Mouse (Mus musculus): Measurements from ENCODE around the gene Map3k5.

The Map3k5 gene

GRCm38 (mm10) chr10:20092371-20092770, 158.1 kb downstream of the Map3k5 start:
- DNase-seq (ENCODE audit: extremely low spot score, low read depth, low spot score) = no peak

GRCm38 (mm10) chr10:20101456-20101855, 167.2 kb downstream of the Map3k5 start:
- DNase-seq (ENCODE audit: extremely low spot score, low read depth, low spot score) = no peak

DNA sequence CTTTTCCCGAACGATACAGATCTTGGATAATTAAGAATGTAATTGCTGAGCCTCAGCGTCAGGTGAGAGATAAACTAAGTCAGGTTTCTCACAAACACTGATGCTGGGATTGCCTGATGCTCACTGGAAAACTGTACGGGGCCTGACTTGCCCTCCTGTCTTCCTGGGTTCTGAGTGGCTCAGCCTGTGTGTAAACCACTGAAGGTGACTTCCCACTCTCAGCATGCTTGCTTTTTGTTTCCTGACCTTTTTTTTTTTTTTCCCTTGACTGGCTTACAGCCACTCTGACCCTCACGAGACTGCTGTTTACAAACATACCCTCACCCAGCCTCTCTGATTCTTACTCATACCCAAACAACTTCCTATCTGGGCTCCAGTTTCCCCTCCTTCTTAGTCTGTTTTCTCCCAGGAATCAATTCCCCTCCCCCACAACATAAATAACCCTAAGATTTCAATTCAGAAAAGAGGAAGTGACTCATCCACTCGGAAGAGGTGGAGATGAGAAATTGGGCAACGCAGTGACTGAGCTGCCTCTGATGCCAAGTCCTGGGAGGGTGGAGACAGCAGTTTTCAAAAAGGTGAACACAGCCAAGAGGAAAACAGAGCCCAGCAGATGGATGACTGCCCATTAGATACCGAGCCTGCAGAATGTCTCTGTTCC, 170.1 kb downstream of the Map3k5 start:
- DNase-seq (ENCODE audit: extremely low spot score, low read depth, low spot score) = no peak

- DNase-seq (ENCODE audit: extremely low spot score, low read depth, low spot score) = no peak
Measured at GRCm38 (mm10) chr10:20105575-20105974, 171.3 kb downstream of the Map3k5 start.

DNA sequence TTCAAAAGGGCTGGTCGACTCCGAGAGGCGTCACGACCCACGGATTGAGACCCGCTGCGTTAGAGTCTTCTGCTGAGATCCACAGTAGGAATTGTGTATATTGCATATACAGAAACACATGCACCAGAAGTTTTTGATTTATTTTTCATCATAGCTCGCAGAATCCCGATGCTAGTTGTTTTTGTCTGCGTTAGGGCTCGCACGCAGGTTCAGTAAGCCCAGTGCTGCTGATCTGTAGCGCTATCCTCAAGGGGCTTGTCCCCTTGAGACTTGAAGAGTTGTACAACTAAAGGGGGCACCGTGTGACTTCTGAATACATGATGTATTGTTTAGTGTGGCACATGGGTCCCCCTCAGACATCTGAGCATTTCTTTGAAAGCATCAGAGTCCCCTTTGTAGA, 172.8 kb downstream of the Map3k5 start:
- no peak for DNase-seq (ENCODE audit: extremely low spot score, low read depth, low spot score)

- no peak for DNase-seq (ENCODE audit: extremely low spot score, low read depth, low spot score)
Measured at GRCm38 (mm10) chr10:20111508-20111907, 177.2 kb downstream of the Map3k5 start.

GRCm38 (mm10) chr10:20112026-20112973, 178.0 kb downstream of the Map3k5 start:
- DNase-seq (ENCODE audit: extremely low spot score, low read depth, low spot score) = no peak

GRCm38 (mm10) chr10:20119504-20120425, 185.5 kb downstream of the Map3k5 start:
- no peak for DNase-seq (ENCODE audit: extremely low spot score, low read depth, low spot score)

DNA sequence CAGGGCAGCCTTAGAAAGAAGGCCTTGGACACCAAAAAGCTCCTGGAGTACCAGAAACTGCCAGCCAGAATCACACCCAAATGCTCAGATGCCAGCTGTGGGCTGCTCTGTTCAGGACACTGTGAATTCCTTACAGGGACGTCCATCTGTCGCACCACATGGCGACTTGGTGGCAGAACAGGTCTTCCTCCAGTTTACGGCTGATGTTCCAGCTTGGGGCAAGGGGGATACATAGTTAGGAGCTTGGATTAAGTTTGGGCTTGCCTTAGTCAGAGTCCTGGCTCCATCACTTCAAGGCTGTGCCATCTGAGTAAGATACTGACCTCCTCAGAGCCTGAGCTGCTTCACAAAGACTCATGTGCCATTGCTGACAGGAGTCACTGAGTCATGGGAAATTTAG, 187.7 kb downstream of the Map3k5 start:
- DNase-seq (ENCODE audit: extremely low spot score, low read depth, low spot score) = no peak

DNA sequence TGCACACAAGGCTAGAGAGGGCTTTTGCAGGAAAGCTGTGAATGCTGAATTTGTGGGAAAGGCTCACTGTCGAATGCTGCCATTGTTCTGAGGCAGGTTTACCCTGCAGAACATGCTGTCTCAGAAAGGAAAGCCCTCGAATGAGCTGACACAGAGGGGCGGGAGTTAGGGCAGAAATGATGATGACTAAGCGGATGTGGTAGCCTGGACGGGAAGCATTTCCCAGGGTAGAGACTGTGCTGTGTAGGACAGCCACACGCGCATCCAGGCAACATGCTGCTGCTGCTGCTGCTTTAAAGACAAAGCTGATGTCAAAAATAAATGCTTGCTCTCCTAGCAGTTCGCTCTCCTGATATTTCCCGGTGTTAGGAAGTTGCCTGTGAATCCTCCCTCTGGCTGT, 189.1 kb downstream of the Map3k5 start:
- no peak for DNase-seq (ENCODE audit: extremely low spot score, low read depth, low spot score)

- DNase-seq (ENCODE audit: extremely low spot score, low read depth, low spot score) = no peak
Measured at GRCm38 (mm10) chr10:20124576-20124975, 190.3 kb downstream of the Map3k5 start.

- DNase-seq (ENCODE audit: extremely low spot score, low read depth, low spot score) = peak; percentile 60
Measured at GRCm38 (mm10) chr10:20125226-20125625, 191.0 kb downstream of the Map3k5 start.

DNA sequence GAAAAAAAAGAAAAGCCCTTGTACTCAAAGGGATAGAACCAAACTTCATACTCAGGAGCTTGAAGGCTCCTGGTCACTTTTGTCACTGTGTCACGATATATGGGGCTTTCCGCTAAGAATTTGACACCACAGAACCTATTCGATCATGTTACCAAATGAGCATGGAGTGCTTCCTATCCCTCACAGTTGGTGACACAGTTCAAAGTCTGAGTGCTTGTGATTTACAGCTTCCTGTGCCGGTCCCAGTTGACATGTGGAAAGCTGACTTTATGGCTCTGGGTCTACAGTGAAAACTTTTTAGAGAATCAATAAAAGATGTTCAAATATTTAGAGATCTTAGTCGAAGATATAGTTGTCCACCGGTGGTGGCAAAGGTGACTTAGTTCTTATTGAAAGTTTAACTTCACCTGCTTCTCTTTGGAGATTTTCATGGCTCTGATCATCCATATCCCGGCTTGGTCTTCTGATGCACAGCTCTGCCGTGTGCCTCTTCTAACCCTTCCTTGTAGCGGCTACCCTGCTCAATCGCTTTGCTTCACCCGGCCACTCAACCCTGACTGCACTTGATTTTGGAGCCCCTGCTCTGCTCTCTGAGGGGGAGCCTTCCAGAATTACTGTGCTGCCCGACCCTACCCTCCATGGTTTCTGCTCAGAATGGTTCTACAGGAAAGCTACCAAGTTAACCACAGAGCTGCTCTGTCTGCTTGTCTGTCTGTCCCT, 198.8 kb downstream of the Map3k5 start:
- DNase-seq (ENCODE audit: extremely low spot score, low read depth, low spot score) = no peak

DNA sequence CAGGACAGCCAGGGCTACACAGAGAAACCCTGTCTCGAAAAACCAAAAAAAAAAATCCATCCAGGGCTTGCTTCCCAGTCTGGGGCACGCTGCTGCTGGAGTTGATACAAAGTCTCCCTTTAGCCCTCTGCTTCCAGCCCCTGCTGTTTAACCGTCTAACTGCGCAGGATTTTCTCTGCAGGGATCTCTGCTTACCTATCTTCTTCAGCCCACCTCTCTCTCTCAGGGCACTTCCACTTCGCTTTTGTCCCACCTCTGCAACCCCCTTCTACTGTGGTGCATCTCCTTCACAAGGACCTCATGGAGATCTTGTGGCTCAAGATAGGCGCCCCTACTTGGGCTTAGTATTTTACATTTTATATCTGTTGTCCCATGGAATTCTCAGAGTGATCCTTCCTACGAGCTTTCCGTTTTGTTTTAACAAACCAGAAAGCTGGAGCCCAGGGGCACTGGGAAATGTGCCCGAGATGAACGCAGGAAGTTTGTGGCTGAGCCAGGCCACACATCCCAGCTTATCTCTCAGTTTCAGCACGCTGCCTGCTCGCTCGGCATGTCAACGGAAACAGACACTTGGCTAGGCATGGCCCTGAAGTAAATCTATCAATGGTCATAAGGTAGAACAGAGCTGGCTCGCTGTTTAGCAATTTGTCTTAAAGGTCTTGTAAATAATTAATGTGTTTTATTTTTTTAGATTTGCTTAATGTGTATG, 201.2 kb downstream of the Map3k5 start:
- DNase-seq (ENCODE audit: extremely low spot score, low read depth, low spot score) = no peak

- DNase-seq (ENCODE audit: extremely low spot score, low read depth, low spot score) = no peak
Measured at GRCm38 (mm10) chr10:20136505-20136904, 202.2 kb downstream of the Map3k5 start.

GRCm38 (mm10) chr10:20141376-20141775, 207.1 kb downstream of the Map3k5 start:
- DNase-seq (ENCODE audit: extremely low spot score, low read depth, low spot score) = no peak

DNA sequence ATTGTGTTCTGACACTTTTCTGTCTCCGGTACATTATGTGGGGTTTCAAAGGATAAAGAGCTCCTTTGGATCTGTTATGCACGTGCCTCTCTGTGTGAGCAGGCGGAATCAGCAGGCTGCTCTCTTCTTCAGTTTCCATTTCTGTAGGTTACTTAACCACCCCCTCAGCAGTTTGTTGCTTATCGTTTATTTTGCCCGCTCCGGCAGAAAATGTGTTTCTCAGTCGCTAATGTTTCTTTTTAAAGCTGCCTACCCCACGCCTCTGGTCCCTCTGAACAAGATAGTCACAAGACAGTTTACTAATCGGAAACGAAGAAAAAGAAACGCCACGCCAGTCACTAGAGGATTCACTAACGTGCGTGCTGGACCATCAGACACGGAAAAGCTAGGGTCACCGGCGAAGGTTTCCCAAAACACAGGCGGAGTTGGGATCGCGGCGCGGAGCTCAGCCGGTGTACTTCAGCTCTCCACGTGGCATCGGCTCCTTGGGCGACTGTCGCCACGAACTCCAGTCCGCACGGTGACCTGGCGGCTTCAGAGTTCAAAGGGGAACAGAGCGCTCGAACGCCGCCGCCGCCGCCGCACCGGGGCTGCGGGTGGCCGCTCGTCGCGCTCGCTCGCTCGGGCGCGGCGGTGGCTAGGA, 214.0 kb downstream of the Map3k5 start, which contains the start of gene Map7:
TSS of gene Map7 (plus strand) at position 342 of the 643 bp plus-strand sequence.
- no peak for DNase-seq (ENCODE audit: extremely low spot score, low read depth, low spot score)

GRCm38 (mm10) chr10:20148773-20149120, 214.5 kb downstream of the Map3k5 start:
- DNase-seq (ENCODE audit: extremely low spot score, low read depth, low spot score) = no peak

- DNase-seq (ENCODE audit: extremely low spot score, low read depth, low spot score) = no peak
Measured at GRCm38 (mm10) chr10:20149121-20149834, 215.0 kb downstream of the Map3k5 start.
